Mouse (Mus musculus): ENCODE data around the gene Smco3.

DNA sequence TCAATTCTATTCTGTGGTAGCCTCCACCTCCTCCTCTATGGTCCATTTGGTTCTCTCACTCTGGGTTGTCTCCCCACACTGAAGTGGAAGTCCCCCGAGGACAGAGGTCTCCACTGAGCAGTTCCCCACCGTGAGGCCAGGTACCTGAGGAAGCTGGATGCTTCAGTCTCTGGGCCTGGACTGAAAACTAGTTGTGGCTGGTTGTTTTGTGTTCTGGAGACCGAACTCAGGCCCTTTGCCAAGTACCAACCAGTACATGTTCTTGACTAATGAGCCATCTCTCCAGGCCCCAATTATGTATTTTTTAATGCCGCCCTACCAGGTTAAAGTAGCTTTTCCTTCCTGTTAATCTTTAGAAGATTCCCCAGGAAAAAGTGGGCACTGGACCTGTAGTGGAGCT lies 17.1 kb upstream of the Smco3 start:
- TF ChIP-seq POLR2A (IDR thresholded peaks at IDR 0.05; ENCODE audit: extremely low read depth, insufficient read depth, low read length) (no peak), CTCF (IDR thresholded peaks at IDR 0.05; ENCODE audit: extremely low read depth, insufficient read depth, low read length) (no peak)

All from cortical plate, adult 2 months (tissue).